Mouse (Mus musculus): ENCODE results near the gene Cd302.

Cd302 gene

DNA sequence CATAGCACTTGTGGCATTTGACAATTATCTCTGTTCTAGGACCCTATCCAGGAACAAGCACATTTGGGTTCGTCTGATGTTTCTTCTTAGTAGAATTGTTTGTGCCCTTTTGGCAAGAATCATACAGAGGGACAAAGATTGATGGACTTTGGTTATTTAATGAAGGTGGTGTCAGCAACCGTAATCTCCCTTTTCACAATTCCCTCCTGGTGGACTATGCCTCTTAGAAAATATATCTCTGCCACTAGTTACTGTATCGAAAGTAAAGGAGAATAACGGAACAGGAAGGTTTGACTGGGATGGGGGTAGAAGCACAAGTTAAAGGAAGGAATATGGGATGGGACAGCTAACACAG is at the start of gene Cd302:
TSS of gene Cd302 (minus strand) at position 22 of the 355 bp plus-strand sequence.
- DNase-seq, result no peak

DNA sequence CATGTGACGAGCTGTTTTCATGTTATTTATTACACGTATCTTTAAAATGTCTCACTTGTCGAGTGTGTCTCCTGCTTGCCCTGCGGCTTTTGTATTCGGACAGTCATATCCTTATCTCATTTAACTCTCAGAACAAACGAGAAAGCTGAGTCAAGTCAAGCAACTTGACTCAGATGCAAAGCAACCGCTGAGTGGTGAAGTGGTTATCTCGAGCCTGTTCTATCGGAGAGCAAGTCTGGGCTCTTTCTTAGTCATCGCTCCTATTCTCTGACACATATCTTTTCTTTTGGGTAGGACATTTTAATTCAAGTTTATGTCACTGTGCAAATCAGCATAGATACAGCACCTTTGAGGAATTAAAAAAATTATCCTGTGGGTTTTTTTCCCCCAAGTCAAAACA is 44.4 kb upstream of the Cd302 start:
- no peak for DNase-seq

DNA sequence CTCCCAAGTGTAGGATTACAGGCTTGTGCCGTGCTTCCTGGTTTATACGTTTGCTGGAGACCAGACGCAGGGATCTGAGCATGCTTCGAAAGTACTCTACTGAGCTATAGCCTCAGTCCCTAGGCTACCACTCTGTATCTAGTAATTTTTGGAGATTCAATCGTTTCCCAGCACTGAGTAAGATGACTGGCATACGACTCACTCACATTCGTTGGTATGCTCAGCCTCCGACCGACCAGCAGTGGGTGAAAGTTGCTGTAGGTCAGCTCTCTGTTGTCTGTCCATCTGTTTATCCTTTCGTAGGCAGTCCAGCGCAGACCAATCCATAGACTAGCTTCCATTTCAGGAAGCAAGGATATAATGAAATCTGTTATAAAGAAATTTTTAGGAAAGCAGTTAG is 43.3 kb upstream of the Cd302 start:
- no peak for DNase-seq

DNA sequence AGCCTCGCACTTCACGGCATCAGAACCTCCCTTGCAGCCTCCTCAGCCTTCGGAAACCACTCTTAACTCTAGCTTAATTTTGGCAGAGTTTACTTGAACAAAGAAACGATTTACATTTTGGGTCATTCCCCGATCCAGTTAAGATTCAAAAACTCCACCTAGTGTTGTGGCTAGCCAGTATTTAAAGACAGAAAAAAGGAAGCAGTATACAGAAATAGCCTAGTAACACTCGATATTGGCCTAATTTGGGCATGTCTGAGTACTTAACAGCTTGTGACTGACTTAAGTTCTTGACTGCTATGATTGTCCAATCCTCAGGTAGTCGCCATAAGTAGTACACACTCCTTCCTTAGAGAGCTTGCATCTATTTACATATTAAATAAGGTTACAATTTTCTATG is 42.7 kb upstream of the Cd302 start:
- DNase-seq, result no peak

DNA sequence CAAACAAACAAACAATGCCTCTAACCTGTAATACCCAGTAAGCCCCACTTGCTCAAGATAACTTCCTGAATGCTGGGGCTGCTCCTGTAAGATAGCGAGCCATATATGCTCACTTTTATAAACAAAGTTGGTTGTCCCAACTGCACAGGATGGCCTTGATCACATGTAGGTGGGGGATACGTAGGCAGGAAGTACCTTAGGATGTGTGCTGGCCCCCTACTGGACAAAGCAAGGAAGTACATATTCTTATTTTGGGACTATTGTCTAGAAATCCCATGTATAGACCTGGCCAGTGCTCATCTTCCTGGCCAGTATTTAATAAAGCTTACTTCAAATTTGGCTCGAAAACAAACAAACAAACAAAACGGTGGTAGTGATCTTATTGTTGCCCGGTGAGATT is 39.1 kb upstream of the Cd302 start:
- DNase-seq, result no peak

DNA sequence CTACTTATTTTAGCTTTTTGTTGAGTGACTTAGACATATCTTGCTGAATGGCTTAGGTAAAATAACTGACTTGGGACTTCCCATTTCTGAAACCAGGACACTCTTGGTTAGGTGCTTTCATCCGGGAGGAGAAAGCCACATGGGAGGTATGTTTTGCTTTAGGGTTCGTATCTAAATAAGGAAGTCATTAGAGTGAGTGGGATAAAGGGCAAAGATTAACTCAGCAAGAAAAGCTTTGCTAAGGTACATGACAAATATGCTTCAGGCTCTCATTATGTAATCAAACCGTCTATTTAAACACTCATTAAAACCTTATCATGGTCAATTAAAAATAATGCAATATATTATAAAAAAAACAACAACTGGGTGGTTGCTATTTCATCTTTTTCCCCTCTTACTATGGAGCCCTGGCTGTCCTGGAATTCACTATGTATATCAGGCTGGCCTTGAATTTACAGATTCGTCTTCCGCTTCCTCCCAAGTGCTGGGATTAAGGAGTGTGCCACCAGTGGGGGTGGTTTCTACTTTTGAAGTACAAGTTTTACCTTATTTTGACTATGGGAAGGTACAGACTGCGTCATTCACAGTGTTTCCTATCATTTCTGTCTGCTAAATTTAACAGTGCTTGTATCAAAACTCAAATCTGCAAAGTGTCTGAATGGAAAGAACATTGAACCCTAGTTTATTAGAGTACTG is 37.9 kb upstream of the Cd302 start:
- no peak for DNase-seq

DNA sequence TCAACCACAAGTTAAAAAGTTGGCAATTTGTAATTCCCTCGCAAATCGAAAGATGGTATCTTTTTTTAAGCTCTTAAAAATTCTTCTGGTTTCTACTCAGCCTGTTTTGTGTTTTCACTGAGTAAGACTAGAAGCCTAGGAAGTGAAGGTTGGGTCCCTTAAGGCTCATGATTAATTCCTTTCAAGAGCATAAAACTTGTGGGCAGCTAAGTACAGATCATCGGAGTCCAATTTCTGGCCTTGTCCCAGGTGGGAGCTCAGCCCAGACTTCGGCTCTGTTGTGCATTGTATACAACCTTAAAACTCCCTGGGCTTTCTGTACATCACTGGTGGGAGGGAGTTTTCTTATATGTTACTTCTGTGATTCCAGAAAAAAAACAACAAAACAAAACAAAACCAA is 19.5 kb upstream of the Cd302 start:
- no peak for DNase-seq

DNA sequence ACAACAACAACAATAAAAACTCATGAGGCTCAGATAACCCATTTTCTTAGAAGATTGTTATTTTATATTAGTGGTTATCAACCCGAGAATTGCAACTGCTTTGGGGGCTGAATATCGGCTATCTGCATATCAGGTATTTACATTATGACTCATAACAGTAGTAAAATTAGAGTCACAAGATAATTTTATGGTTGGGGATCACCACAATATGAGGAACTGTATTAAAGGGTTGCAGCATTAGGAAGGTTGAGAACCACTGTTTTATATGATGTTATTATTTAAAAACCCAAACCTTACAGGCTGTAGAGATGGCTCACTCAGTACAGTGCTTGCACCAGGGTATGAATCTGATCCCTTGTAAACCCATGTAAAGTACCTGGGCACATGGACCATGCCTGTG is 15.0 kb upstream of the Cd302 start:
- DNase-seq, result no peak

DNA sequence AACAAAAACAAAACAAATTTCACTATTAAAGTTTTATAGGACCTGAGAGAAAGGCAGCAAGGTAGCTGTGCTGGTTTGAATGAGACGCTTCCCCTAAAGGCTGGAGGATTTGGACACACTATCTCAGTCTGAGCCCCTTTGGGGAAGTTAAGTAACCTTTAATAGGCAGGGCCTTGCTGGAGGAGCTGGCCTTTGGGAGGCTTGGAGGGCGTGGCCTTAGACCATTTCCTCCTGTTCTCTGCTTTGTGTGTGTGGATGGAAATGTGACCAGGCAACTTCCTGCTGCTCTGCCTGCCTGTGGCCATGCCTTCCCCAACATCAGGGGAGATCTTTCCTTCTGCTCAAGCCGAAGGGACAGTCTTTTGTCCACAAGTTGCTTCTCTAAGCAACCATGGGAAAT is 14.0 kb upstream of the Cd302 start:
- no peak for DNase-seq

DNA sequence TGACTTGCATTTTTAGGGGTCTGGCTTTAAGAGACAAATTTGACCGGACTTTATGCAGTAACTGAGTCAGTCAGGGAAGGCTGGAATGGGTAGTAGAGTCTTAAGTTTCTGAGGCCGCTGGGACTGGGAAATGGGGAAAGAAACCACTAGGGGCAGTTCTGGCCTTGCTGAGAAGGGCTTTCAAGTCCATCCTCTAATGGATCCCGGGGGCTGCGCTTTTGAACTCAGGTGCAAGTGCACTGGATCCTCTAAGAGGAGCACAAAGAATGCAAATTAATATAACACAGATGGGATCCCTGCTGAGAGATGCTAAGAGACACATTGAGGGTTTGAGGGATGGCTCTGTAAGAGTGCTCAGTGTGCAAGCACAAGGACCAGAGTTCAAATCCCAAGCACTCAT is 7.1 kb upstream of the Cd302 start:
- no peak for DNase-seq

DNA sequence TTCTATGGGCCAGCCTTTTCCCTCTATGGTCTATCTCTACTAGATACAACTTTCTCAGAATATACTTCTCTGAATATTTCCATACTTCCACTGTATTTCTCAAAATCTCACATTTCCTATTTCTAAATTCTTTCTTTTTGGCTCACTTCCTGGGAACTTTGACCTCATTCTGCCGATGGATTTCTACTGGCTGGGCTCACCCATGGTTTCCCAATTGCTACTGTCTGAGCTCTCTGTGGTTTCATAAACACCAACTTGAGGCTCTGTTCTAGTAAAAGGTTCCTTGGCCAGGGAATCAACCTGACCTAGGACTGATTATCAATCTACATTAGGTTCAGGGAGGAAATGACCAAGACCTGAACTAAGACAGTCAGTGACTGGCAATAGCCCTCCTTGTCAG is 5.2 kb upstream of the Cd302 start:
- no peak for DNase-seq

DNA sequence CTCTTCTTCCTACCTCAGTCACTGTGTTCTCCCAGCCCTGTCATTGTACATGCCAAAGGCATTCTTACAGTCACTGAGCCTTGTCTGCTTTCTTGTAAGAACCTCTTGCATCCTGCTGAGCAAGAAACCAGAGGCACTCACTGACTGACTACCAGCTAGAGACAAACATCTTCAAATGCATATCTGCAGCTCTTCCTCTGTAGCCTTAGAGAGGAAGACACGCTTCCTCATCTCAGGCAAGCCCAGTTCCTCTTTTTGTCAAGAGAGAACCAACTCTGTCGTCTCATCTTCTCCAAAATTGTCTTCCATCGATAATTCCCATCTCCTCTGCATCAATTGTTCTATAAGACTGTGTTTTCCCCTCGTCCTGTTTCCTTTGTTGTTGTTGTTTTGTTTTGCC is 4.3 kb upstream of the Cd302 start:
- DNase-seq, result no peak

DNA sequence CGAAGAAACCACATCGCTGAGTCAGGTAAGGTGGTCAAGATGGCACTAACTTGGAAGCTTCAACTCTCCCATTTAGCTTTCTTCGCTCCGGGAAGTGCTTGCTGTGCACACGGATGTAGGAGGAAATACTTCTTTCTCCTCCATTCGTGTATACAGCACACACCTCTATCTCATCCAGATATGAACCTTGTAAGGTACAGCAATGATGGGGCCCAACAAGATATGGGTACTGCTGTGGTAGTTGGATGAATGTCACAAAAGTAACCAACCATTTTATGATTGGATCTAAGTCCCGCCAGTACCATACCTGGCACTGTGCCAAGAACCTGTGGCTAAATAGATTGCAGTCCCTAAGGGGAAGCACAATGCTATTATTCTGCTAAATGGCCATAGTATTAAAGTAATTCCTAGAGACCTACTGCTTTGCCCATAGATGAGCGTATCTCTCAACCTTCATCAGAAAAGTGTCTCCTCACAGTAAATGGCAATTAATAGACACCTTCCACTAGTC is 874 bp upstream of the Cd302 start:
- DNase-seq, result no peak

DNA sequence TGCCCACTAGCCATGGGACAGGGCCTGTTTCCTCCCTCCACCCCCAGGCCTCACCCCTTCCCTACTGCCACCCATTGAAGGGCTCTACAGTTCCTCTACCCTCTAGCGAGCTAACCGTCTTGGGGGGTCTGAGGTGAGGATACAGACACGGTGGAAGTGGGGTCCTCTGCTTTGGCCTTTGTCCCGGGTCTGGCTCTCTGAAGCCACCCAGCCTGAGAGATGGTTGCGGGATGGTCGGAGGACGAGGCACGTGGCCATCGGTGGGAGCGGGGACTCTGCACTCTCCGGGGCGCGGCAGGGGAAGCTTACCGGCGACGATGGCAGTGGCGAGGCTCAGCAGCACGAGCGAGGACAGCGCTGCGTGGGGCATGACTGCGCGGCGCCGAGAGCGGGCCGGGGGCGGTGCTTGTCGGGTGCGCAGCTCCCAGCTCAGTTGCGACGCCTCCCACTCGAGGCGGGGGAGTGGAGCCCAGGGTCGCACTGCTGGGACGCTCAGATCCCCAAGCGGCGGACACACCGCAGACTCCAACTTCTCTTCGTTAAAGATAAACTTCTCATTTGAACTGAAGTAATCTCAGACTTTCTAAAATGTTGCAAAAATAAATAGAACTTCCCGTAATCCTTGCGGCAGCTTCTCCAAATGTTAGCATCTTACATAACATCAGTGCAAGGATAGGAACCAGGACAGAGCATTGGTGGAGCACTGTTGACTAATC is 379 bp downstream of the Cd302 start:
- DNase-seq, result peak; percentile 12

DNA sequence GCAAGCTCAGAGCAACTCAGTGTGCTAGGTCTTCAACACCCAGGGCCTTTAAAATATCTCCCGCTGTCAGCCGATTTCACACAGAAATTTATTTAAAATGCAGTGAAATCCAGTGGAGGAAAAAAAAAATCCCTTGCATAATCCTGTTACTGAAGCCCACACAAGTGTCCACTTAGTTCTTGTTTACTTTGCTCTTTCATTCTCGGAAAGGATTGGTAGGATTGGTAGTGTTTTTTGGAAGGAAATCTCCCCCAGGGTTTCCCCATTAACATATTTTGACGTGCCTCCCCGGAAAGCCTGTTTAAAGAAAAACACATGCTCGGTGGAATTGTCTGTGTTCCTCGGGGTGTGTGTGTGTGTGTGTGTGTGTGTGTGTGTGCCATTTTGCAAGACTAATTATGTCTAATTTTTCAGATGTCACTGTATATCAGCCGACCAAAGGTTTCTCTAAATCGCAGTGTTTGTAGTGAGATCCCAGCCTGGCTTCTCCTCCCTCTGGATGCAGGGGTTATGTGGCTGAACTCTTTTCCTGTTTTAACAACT is 1.0 kb downstream of the Cd302 start:
- DNase-seq, result no peak

DNA sequence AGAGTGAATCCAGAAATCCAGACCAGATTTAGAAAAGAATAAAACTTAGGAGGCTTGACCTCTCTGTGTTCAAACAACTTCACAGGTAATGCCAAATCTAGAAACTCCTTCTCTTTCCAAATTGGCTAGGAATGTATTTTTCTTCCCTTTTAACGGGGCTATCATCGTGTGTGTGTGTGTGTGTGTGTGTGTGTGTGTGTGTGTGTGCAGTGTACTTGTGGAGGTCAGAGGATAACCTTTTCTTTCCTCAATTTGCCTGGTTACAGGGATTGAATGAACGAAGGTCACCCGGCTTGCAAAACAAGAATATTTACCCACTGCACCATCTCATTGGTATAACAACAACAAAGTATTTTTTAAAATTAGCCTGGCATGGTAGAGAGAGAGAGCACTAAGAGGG is 1.7 kb downstream of the Cd302 start:
- DNase-seq, result no peak

DNA sequence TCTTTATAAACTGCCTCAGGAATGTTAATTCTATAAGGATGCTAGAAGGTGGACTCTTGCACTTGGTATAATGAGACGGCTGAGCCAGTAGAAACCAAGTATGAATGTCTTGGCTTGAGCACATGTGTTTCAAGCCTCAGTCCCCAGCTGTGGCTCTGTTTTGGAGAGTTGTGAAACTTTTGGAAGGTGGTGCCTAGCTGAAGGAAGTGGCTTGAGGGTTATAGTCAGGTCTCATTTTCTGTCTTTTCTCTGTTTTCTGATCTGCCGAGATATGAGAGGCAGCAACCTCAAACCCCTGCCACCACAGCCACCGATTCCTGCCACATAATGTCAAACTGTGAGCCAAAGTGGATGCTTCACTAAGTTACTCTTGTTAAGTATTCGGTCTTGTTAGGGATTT is 5.7 kb downstream of the Cd302 start:
- DNase-seq, result no peak

DNA sequence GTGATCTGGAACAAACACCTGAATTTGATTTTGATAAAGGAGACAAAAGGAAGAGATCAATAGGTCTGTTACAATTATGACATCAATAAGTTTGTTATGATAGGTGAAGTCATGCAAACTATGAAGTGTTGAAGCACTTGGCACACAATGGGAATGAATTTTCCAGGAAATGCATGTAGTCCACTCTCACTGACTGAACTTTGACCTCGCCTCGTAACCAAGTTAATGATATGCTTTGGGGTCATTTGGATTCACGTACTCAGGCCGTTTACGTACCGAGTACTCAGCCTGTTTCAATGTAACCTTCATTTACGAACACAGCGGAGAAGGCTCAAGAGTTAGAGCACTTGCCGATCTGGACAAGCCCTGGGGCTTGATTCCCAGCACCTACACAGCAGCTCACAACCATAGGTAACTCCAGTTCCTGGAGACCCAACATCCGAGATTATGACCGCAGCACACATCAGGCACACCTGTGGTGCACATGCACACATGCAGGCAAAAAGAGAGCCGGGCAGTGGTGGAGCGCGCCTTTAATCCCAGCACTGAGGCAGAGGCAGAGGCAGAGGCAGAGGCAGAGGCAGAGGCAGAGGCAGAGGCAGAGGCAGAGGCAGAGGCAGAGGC is 14.3 kb downstream of the Cd302 start:
- DNase-seq, result no peak

DNA sequence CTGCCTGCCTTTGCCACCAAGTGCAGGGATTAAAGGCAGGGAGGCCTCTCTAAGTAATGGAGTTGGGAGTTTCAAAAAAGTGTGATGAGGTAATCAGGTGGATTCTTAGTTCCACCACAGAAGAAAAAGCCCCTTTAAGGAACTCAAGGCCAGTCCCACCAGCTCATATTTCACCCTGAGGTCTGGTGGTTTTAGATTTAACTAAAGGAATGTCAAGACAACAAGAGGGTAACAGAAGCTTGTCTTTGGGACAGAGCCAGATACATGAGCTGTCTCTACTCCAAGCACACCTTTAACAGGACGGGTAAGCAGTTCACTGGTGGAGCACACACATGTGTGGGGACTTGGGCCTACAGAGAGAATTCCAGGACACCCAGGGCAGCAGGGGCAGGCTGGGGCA is 16.7 kb downstream of the Cd302 start:
- DNase-seq, result no peak

DNA sequence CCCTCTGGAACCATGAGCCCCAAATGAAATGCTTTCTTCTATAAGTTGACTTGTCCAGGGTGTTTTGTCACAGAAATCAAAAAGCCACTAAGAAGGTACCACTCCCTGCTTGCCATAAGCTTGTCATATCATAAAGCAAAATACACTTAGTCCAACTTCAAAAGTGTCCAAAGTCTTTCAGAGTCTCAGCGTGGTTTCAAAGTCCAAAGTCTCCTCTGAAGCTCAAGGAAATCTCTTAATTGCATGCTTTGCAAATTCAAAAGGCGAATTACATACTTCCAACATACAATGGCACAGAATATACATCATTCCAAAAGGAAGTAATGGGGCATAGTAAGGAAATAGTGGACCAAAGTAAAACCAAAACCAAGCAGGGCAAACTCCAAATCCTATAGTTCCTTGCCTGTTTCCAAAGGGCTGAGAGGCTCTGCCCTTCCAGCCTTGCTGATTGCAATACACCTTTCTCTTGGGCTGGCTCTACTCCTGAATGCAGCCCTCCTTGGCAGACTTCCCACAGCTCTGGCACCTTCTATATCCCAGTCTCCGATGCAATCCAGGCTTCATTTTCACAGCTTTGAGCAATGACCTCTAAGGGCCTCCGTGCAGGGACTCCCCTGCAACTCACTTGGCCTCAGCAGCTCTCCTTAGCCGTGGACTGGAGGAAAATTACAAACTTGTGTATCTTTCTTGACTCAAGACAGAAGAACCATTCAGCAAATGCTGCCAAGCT is 23.5 kb downstream of the Cd302 start:
- DNase-seq, result no peak

DNA sequence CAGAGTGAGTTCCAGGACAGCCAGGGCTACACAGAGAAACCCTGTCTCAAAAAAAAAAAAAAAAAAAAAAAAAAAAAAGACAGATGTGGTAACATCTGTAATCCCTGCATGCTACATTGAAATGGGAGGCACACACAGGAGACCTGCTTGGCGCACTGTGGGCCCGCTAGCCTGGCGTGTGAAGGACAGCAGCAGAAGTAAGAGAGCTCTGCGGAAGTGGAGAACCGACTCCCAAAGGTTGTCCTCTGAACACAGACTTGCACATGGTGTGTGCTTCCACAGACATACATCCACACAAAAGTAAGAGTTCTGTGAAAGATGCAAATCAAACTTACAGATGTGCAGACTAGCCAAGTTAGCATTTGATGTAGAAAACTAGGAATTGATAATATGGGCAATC is 25.1 kb downstream of the Cd302 start:
- DNase-seq, result no peak

DNA sequence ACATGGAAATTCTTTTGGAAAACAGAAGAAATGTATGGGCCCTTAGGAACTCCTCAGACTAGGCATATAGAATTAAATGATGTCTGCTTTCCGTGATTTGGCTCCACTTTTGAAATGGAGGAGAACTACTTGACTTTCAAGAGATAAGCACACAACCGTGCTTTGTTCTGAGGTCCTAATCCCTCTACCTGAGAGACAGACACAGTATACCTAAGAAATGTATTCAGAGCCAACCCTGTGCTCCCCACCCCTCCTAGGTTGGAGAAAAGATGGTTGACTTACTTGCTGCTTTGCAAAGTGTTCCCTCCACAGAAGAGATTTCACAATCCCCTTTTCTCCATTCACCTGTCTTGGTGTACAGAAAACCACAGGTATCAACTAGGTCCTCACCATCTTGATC is 27.5 kb downstream of the Cd302 start:
- no peak for DNase-seq

DNA sequence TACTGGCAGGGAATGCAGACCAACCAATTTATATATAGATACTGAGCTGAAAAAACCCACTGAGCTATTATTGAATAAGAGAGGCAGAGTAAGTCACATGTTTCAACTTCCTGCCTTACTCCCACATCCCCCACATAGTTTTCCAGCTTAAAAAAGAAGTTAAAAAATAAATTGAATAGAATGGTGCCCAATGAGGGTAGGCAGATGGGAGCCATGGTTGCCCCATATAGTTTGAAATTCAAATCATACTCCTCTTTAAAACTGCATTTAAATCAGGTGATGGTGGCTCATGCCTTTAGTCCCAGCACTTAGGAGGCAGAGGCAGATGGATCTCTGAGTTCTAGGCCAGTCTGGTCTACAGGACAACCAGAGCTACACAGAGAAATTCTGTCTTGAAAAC is 30.8 kb downstream of the Cd302 start:
- DNase-seq, result no peak
